Mouse (Mus musculus): ENCODE results near the gene Hsd11b2. TPM values are rescaled to one million over a fixed set of nuclear protein-coding genes. Genes with fewer than 3 reads are reported as not detected.

The Hsd11b2 gene
- total RNA-seq, 2 experiments from 2014 or later: not detected

- H3K4me3 ChIP-seq: no peak overlapping the region
- no peak for TF ChIP-seq CTCF (IDR thresholded peaks at IDR 0.05)
- no peak overlapping the region for H3K27ac ChIP-seq
- DNase-seq (ENCODE audit: extremely low spot score in 1 of 2, low spot score in 2 of 2): no peak
- intact Hi-C loops (cut with DNase I): no loop called here
These were observed 25.1 kb upstream of the Hsd11b2 start for GRCm38 (mm10) chr8:105493495-105493894.

DNA sequence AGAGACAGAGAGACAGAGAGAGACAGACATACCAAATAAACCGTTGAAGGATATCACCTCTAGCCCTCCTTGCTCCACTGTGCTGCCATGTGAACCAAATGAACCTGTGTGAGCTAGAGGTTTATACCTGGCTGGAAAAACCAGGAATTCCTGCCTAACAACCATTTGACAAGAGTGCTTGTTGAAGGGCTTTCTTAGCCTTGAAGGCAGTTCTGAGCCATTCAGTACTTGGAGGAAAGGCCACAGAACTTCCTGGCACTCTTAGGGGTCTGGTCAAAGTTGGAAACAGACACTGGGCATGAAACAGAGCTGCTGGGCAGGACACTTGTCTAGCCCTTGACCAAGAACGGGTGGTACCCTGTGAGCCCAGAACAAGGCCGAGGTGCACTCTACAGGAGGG is 24.0 kb upstream of the Hsd11b2 start:
- no peak for DNase-seq (ENCODE audit: extremely low spot score in 1 of 2, low spot score in 2 of 2)
- Histone ChIP-seq H3K4me3 (no peak overlapping the region), H3K27ac (no peak overlapping the region)
- intact Hi-C loops (cut with DNase I): no loop called here
- no peak for TF ChIP-seq CTCF (IDR thresholded peaks at IDR 0.05)

DNA sequence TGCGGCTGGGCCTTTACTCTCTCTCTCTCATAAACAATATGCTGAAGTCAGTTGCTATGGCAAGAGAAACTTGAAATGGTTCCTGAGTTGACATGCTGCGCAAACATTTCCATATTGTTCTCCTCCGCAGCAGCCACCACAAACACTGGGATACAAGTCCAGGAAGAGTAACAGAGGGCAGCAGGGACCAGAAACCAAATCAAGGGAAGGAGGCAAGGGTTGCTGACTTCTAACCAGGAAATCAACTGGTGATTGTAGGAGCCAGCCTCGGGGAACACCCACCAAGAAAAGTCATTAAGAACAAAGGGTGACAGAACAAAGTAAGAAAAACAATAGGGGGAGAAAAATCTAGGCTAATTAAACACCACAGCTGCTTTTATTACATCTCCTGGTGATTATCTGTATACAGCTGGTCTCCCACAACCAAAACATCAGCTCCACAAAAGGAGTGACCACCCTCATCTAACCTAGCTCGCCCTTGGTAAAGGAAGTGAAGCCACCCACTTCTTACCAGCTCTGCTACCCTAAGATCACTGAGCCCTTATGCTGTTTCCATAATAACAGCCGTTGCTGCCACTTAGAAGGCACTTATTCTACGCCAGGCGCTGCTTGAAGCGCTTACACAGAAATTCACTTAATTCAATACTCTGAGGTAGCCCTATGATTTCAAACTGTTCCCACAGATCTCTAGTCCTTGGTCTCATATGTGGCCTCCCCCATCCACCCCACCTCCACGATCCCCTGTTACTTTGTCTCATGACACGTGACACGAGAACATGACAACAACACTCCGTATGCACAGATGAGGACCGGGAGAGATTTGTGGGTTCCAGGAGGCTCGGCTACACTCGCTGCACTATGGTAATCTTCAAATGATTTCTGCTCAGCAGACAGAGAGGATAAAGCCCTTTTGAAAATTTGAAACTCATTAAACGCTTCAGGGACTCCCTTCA is 22.9 kb upstream of the Hsd11b2 start:
- intact Hi-C loops (cut with DNase I): no loop called here
- Histone ChIP-seq H3K27ac (peak overlapping the region; percentile 83; the same call in 1 of the 2 replicates), H3K4me3 (peak overlapping the region; percentile 98)
- TF ChIP-seq CTCF (IDR thresholded peaks at IDR 0.05): no peak
- no peak for DNase-seq (ENCODE audit: extremely low spot score in 1 of 2, low spot score in 2 of 2)

- TF ChIP-seq CTCF (IDR thresholded peaks at IDR 0.05): peak; percentile 61
- peak; percentile 90 to 96 for DNase-seq (ENCODE audit: extremely low spot score in 1 of 2, low spot score in 2 of 2)
- intact Hi-C loops (cut with DNase I): no loop called here
- H3K27ac ChIP-seq: peak within 1 kb of the TSS; percentile 83
- peak within 1 kb of the TSS; percentile 98 for H3K4me3 ChIP-seq
These were observed 21.9 kb upstream of the Hsd11b2 start, which contains the start of gene Zdhhc1 for GRCm38 (mm10) chr8:105496439-105497180. TSS of gene Zdhhc1 (minus strand) at chr8:105496902.

- no peak for DNase-seq (ENCODE audit: extremely low spot score in 1 of 2, low spot score in 2 of 2)
- intact Hi-C loops (cut with DNase I): no loop called here
- no peak overlapping the region for H3K27ac ChIP-seq
- TF ChIP-seq CTCF (IDR thresholded peaks at IDR 0.05): no peak
- no peak overlapping the region for H3K4me3 ChIP-seq
These were observed 18.8 kb upstream of the Hsd11b2 start for GRCm38 (mm10) chr8:105499787-105500186.

DNA sequence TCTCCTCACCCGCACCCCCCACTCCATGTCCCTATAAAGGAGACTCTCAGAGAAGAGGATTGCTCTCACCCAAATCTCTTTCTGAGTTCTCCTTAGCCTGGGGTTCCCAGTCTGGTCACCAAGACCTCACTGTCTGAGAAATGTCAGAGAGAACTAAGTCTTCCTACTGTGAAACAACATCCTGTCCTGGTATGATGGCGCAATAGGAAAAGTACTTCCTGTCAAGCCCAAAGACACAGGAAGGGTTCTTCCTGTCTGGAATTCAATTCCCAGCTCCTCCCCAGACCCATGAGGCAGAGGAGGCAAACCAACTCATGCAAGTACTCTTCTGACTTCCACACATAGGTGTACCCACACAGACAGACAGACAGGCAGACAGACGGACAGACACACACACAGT is 13.9 kb upstream of the Hsd11b2 start:
- Histone ChIP-seq H3K4me3 (no peak overlapping the region), H3K27ac (no peak overlapping the region)
- no peak for TF ChIP-seq CTCF (IDR thresholded peaks at IDR 0.05)
- intact Hi-C loops (cut with DNase I): no loop called here
- DNase-seq (ENCODE audit: extremely low spot score in 1 of 2, low spot score in 2 of 2): no peak

DNA sequence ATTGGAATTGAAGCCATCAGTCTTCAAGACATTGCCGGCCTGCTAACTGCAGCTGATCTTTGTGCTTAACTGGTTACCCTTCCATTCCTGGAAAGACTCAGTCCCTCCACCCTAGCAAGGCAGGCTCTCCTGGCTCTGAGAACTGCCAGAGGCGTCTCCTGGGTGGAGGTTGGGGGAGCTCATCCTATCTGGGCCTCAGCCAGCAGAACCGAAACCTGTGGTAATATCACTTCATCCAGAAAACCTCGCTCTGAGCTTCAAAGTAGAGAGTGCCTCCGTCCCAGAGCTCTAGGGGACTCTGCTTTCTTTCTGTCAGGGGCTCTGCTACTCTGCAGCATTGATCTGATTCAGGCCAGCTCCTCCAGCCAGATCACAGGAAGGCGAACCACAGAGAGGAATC is 11.6 kb upstream of the Hsd11b2 start:
- no peak for DNase-seq (ENCODE audit: extremely low spot score in 1 of 2, low spot score in 2 of 2)
- no peak for TF ChIP-seq CTCF (IDR thresholded peaks at IDR 0.05)
- H3K4me3 ChIP-seq: no peak overlapping the region
- no peak overlapping the region for H3K27ac ChIP-seq
- intact Hi-C loops (cut with DNase I): no loop called here

DNA sequence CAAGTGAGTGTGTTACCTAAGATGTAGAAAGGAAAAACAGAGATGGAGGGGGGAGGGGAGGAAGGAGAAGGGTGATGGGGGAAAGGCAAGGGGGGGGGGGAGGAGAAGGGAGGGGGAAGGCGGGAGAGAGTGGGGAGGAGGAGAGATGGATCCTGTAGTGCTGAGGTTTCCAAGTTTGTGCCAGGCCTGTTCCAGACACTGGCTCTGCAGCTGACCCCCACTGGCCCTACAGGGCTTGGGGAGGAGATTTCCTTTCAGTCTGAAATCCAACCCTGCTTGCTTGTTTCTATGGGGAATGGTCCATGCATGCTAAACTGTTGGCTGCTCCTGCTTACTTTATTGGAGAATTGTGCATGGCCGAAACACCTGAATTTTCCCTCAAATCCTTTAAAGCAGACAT is 9.8 kb upstream of the Hsd11b2 start:
- intact Hi-C loops (cut with DNase I): no loop called here
- Histone ChIP-seq H3K4me3 (no peak overlapping the region), H3K27ac (no peak overlapping the region)
- DNase-seq (ENCODE audit: extremely low spot score in 1 of 2, low spot score in 2 of 2): no peak
- TF ChIP-seq CTCF (IDR thresholded peaks at IDR 0.05): no peak

GRCm38 (mm10) chr8:105509997-105510735 is 8.4 kb upstream of the Hsd11b2 start:
- TF ChIP-seq CTCF (IDR thresholded peaks at IDR 0.05): no peak
- intact Hi-C loops (cut with DNase I): no loop called here
- Histone ChIP-seq H3K4me3 (no peak overlapping the region), H3K27ac (no peak overlapping the region)
- no peak for DNase-seq (ENCODE audit: extremely low spot score in 1 of 2, low spot score in 2 of 2)

GRCm38 (mm10) chr8:105514194-105514593 is 4.4 kb upstream of the Hsd11b2 start:
- intact Hi-C loops (cut with DNase I): no loop called here
- no peak overlapping the region for H3K27ac ChIP-seq
- TF ChIP-seq CTCF (IDR thresholded peaks at IDR 0.05): no peak
- no peak for DNase-seq (ENCODE audit: extremely low spot score in 1 of 2, low spot score in 2 of 2)
- no peak overlapping the region for H3K4me3 ChIP-seq

GRCm38 (mm10) chr8:105514656-105515055 is 3.9 kb upstream of the Hsd11b2 start:
- no peak for TF ChIP-seq CTCF (IDR thresholded peaks at IDR 0.05)
- H3K4me3 ChIP-seq: no peak overlapping the region
- no peak for DNase-seq (ENCODE audit: extremely low spot score in 1 of 2, low spot score in 2 of 2)
- no peak overlapping the region for H3K27ac ChIP-seq
- intact Hi-C loops (cut with DNase I): no loop called here

Measured in left cerebral cortex, adult 2 months (tissue).